Mouse (Mus musculus) megakaryocyte, embryonic 14.5 days (primary cell): ENCODE measurements around the gene Zfp64. TPM values are rescaled to one million over a fixed set of nuclear protein-coding genes. Genes with fewer than 3 reads are reported as not detected.

Experiments
- H3K27me3 ChIP-seq: replicated peaks from 2 replicates; pipeline ENCODE3; 2012; ENCODE audit warnings: inconsistent platforms
- H3K36me3 ChIP-seq: replicated peaks from 2 replicates; pipeline ENCODE3; 2012; ENCODE audit warnings: low read length, inconsistent platforms, mixed read lengths
- H3K4me1 ChIP-seq: 2 replicates; pipeline ENCODE4 v1.6.1; 2012; ENCODE audit warnings: inconsistent platforms
- H3K4me3 ChIP-seq: replicated peaks from 2 replicates; pipeline ENCODE3; 2012; ENCODE audit warnings: moderate library complexity, mild to moderate bottlenecking, inconsistent platforms
- H3K9me3 ChIP-seq: 2 replicates; pipeline ENCODE4 v1.6.1; 2012; ENCODE audit warnings: inconsistent platforms
- FLI1 ChIP-seq: IDR thresholded peaks from 2 replicates; pipeline ENCODE4 v1.6.1; 2012; ENCODE audit warnings: low read length, inconsistent platforms, mixed read lengths
- GATA1 ChIP-seq: IDR thresholded peaks from 3 replicates; pipeline ENCODE4 v1.6.1; 2012; ENCODE audit warnings: mixed read lengths, low read length, inconsistent platforms, borderline replicate concordance
- polyA plus RNA-seq: library from polyadenylated mRNA; stranded (reverse); fragments of >175 nt; gene quantifications from 2 replicates; pipeline ENCODE4 v1.2.3, GENCODE M21; 2012; ENCODE audit warnings: low replicate concordance; ENCODE audit not compliant: insufficient read depth

The Zfp64 gene
- polyA plus RNA-seq, 1 experiment: 32.8 TPM

DNA sequence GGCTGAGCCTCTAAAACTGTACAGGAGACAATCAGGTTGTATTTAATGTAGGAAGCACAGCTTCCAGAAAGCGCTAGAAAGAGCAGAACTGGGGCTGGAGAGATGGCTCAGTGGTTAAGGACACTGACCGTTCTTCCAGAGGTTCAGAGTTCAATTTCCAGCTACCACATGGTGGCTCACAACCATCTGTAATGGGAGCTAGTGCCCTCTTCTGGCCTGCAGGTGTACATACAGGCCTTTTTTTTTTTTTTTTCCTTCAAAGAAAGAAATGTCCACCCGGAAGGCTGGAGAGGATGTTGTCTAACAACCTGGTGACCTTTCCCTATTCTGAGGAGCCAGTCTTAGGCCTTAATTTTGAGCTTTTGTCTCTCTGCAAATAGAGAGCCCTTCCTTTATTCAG lies 50.5 kb downstream of the Zfp64 start:
- no peak for TF ChIP-seq FLI1
- TF ChIP-seq GATA1: no peak
- Histone ChIP-seq H3K4me3 (no peak overlapping the region), H3K9me3 (peaks cover 11% of the 10 kb centered on the region), H3K27me3 (peaks cover 23% of the 10 kb centered on the region), H3K4me1 (peaks cover 17% of the 10 kb centered on the region), H3K36me3 (no peaks in the 10 kb centered on the region)

DNA sequence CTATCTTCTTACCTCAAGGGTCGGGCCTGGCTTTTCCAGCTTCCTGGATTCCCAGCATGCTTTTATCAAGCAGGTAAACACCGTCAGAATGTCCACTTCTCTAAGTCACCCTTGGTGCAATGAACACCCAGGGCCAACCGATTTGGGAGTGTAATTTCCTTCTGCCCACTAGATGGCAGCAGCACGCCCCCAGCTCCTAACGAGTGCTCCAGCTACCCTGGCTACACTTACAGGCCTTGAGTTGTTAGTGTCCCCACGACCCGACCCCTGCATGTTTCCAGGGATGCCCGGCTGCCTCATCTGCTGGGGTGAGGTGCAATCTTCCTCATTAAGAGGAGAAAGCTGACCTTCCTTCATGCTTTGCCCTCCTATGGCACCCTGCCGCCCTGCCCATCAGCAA lies 51.2 kb downstream of the Zfp64 start:
- H3K36me3 ChIP-seq: no peaks in the 10 kb centered on the region
- TF ChIP-seq FLI1: no peak
- TF ChIP-seq GATA1: no peak
- peak overlapping the region; percentile 82 for H3K4me3 ChIP-seq
- peaks cover 7% of the 10 kb centered on the region; the same call in 1 of the 2 replicates for H3K9me3 ChIP-seq
- H3K4me1 ChIP-seq: peaks cover 13% of the 10 kb centered on the region
- peaks cover 17% of the 10 kb centered on the region for H3K27me3 ChIP-seq

DNA sequence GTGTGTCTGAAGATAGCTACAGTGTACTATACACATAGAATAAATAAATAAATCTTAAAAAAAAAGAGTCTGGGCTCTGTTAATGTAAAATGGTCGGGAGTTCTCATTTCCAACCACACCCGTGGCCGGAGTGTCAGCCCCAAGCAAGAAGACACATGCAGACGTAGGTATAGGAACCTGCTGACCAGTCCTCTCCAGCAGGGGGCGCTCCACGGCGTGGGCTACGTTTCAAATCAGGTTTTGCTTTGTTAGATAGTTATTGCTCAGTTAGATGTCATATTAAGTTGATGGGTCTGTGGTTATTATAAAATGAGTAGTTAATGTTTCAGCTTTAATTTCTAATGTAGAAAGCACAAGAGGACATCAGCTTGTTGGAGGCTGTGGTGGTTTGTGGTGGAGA lies 52.8 kb downstream of the Zfp64 start:
- no peak for TF ChIP-seq FLI1
- no peak for TF ChIP-seq GATA1
- H3K4me1 ChIP-seq: peaks cover 13% of the 10 kb centered on the region
- H3K9me3 ChIP-seq: 0 out of 2 replicates have a peak, but pooled peaks cover 6% of the 10 kb centered on the region
- no peak overlapping the region for H3K4me3 ChIP-seq
- H3K36me3 ChIP-seq: no peaks in the 10 kb centered on the region
- peaks cover 8% of the 10 kb centered on the region for H3K27me3 ChIP-seq

DNA sequence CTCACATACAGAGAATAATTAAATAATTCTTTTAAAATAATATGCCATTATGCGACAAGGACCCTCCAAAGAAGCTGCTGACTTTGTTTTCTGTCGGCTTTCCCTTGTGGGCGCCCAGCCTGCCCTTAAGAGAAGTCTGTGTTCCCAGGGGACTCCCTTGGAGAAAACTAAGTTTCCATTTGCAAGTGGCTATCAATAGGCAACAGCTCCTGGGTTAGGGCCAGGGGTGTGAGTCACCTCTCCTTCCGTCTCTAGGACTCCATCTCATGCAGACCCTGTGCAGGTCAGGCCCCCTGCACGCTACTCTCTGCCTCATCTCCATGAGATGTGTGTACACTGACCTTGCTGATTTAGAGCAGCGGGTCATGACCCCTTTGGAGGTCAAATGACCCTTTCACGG lies 57.5 kb downstream of the Zfp64 start:
- Histone ChIP-seq H3K4me3 (no peak overlapping the region), H3K36me3 (no peaks in the 10 kb centered on the region), H3K27me3 (peaks cover 2% of the 10 kb centered on the region), H3K9me3 (0 out of 2 replicates have a peak, but pooled peaks cover 6% of the 10 kb centered on the region), H3K4me1 (no peaks in the 10 kb centered on the region)
- TF ChIP-seq FLI1 (no peak), GATA1 (no peak)

DNA sequence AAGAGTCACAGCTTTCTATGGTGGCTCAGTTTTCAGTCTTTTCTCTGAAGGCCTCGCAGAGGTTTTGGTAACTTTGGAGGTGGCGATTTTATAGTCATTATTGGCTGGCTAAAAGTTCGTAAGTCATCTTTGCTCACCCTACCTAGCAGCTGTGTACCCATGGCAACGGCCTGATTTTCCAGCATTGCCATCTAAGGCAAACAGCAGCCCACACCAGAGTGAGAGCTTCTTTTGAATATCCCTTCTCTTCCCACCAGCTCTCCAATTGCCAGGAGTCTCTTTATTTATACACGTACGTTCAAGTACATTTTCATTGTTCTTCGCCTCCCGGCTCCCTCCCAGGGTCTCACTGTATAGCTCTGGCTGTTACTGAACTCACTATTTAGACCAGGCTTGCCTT lies 59.9 kb downstream of the Zfp64 start:
- TF ChIP-seq GATA1: no peak
- TF ChIP-seq FLI1: no peak
- Histone ChIP-seq H3K27me3 (peaks cover 2% of the 10 kb centered on the region), H3K4me1 (no peaks in the 10 kb centered on the region)

DNA sequence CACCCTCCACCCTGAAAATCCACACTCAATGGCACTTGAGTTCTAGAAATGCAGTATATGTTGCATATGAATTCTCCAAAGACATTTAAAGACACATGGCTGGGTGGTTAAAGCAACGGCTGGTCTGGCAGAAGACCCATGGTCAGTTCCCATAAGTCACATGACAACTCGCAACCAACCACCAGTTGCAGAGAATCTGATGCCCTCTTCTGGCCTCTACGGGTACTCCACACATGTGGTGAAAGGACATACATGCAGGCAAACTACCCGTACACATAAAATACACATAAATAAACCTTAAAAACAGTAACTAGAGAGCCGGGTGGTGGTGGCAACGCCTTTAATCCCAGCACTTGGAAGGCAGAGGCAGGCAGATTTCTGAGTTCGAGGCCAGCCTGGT lies 60.6 kb downstream of the Zfp64 start:
- H3K27me3 ChIP-seq: peaks cover 5% of the 10 kb centered on the region
- H3K9me3 ChIP-seq: 0 out of 2 replicates have a peak, but pooled peaks cover 1% of the 10 kb centered on the region
- no peak for TF ChIP-seq GATA1
- no peak for TF ChIP-seq FLI1
- no peaks in the 10 kb centered on the region for H3K4me1 ChIP-seq
- no peaks in the 10 kb centered on the region for H3K36me3 ChIP-seq
- H3K4me3 ChIP-seq: no peak overlapping the region

More for the DNA sequence above, 59.9 kb downstream of the Zfp64 start:
- Histone ChIP-seq H3K36me3 (no peaks in the 10 kb centered on the region), H3K9me3 (0 out of 2 replicates have a peak, but pooled peaks cover 6% of the 10 kb centered on the region), H3K4me3 (no peak overlapping the region)

DNA sequence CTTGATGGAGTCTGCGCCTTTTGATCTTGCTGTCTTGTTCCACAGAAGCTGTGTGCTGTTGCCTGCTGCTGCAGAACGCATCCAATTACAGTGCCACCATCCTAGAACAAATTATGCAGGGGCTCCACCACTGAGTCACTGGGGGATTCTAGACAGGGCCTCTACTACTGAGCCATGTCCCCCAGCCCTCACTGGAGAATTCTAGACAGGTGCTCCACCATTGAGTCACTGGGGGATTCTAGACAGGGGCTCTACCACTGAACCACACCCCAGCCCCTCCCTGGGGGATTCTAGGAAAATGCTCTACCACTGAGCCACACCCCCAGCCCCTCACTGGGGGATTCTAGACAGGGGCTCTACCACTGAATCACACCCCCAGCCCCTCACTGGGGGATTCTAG lies 63.3 kb downstream of the Zfp64 start:
- H3K27me3 ChIP-seq: peaks cover 8% of the 10 kb centered on the region
- H3K4me3 ChIP-seq: no peak overlapping the region
- no peaks in the 10 kb centered on the region for H3K4me1 ChIP-seq
- H3K36me3 ChIP-seq: no peaks in the 10 kb centered on the region
- H3K9me3 ChIP-seq: no peaks in the 10 kb centered on the region
- TF ChIP-seq GATA1 (no peak), FLI1 (no peak)

DNA sequence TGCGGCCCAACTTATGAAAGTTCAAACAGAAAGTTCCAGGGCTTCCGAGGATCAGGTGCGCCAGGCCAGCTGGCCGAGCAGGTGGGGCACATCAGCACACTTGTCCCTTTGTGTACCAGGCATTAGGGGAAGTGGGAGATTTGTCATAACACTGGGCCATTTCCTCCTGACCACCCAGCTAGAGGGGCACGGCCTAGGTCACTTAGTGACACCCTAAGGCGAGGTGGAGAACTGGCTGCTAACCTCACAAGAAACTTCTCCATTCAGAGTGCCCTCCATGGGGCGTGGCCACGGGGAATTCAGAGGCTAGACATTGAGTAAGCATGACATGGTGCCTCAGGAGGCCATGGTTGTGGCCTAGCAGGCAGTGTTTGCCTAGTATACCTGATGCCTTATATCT lies 70.7 kb downstream of the Zfp64 start:
- H3K4me3 ChIP-seq: no peak overlapping the region
- no peaks in the 10 kb centered on the region for H3K9me3 ChIP-seq
- TF ChIP-seq GATA1 (no peak), FLI1 (no peak)
- H3K36me3 ChIP-seq: no peaks in the 10 kb centered on the region
- H3K4me1 ChIP-seq: no peaks in the 10 kb centered on the region
- peaks cover 5% of the 10 kb centered on the region for H3K27me3 ChIP-seq

DNA sequence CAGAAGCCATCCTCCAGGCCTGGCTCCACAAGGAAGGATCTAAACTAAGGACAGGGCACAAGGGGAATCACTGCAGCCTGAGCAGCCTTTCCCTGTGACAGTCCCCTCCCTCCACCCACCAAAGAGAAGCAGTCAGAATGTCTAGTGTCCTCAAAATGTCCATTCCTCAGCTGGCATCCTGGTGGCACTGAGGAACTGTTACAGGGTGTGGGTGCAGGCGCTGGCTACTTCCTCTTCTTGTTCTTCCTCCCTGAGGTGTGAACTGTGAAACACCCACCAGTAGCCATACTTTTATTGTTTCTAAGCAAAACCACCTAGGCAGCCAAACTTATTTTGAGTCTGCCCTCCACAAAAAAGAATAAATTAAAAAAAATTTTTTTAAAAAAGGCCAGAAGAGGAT lies 72.4 kb downstream of the Zfp64 start:
- Histone ChIP-seq H3K27me3 (peaks cover under 1% of the 10 kb centered on the region), H3K36me3 (no peaks in the 10 kb centered on the region), H3K4me1 (no peaks in the 10 kb centered on the region), H3K9me3 (peaks cover 10% of the 10 kb centered on the region), H3K4me3 (no peak overlapping the region)
- TF ChIP-seq GATA1 (no peak), FLI1 (no peak)

DNA sequence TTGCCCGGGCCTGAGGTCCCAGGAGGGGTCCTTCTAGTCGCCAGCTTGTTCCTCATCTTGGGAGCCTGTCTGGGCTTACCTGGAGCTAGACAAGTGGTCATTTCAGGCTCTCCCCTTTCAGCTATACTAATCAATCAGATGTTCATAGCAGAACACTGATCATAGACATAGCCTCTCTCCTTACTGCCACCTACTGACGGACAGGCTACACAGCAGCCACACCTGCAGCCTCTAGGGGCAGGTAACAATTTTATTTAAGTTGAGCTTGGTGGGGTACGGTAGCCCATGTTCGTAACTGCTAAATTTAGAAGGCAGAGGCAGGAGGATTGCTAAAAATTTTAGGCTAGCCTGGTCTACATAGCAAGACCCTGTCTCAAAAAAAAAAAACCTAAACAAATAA lies 73.5 kb downstream of the Zfp64 start:
- Histone ChIP-seq H3K4me1 (no peaks in the 10 kb centered on the region), H3K4me3 (no peak overlapping the region), H3K27me3 (no peaks in the 10 kb centered on the region), H3K9me3 (peaks cover 11% of the 10 kb centered on the region), H3K36me3 (no peaks in the 10 kb centered on the region)
- TF ChIP-seq FLI1: no peak
- TF ChIP-seq GATA1: no peak

DNA sequence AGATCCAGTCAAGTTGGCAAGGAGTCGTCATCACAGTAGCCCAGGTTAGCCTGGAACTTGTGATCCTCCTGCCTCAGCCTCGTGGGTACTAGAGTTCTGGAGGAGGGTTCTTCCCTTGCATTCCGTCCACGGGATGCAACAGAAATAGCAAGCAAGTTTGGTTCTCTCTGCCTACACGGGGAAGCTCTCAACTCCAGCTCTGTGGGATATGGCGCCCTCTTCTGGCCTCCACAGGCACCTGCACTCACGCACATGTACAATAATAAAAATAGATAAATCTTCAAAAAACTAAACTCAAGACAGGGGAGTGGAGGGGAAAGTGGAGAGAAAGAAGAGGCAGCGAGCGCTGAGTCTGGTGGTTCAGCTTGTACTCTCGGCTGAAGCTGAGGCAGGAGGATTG lies 75.8 kb downstream of the Zfp64 start:
- H3K4me3 ChIP-seq: no peak overlapping the region
- TF ChIP-seq GATA1: no peak
- TF ChIP-seq FLI1: no peak
- H3K4me1 ChIP-seq: no peaks in the 10 kb centered on the region
- peaks cover 11% of the 10 kb centered on the region for H3K9me3 ChIP-seq
- H3K36me3 ChIP-seq: no peaks in the 10 kb centered on the region
- no peaks in the 10 kb centered on the region for H3K27me3 ChIP-seq
